Mouse (Mus musculus) testis, adult 2 months (tissue): Measurements from ENCODE around the gene Pcdh9.

Source experiments
- CTCF ChIP-seq: fragments of 200-500 bp; IDR thresholded peaks from 2 replicates; pipeline ENCODE4 v1.5.1; 2012; ENCODE audit warnings: low read depth, mild to moderate bottlenecking, inconsistent platforms, low read length, moderate library complexity; ENCODE audit not compliant: control insufficient read depth, insufficient read depth, insufficient replicate concordance
- POLR2A ChIP-seq: fragments of 200-500 bp; IDR thresholded peaks from 2 replicates; pipeline ENCODE4 v1.6.1; 2012; ENCODE audit warnings: low read depth, mild to moderate bottlenecking, inconsistent platforms, low read length, moderate library complexity; ENCODE audit not compliant: control insufficient read depth

- TF ChIP-seq CTCF (no peak), POLR2A (no peak)
Observed at GRCm38 (mm10) chr14:93762855-93763254, 127.6 kb downstream of the Pcdh9 start.
